Mouse (Mus musculus) embryonic facial prominence, embryonic 10.5 days (tissue): Measurements from ENCODE around the gene Pygl. TPM values are rescaled to one million over a fixed set of nuclear protein-coding genes. Genes with fewer than 3 reads are reported as not detected.

Source experiments
- DNase-seq: peaks from one replicate; pipeline ENCODE4 v3.0.0-alpha.2; 2017; ENCODE audit warnings: low spot score
- H3K27ac ChIP-seq: fragments of 300-500 bp; sonication (generic); replicated peaks from 2 replicates; pipeline ENCODE4 v1.5.1; 2016; ENCODE audit warnings: mild to moderate bottlenecking
- H3K27me3 ChIP-seq: fragments of 300-500 bp; sonication (generic); replicated peaks from 2 replicates; pipeline ENCODE4 v1.6.1; 2016; ENCODE audit warnings: low read depth, mild to moderate bottlenecking; ENCODE audit not compliant: poor library complexity, severe bottlenecking
- H3K36me3 ChIP-seq: fragments of 300-500 bp; sonication (generic); replicated peaks from 2 replicates; pipeline ENCODE4 v1.6.1; 2016; ENCODE audit warnings: mild to moderate bottlenecking, moderate library complexity
- H3K4me1 ChIP-seq: fragments of 300-500 bp; sonication (generic); 2 replicates; pipeline ENCODE4 v1.6.1; 2016
- H3K4me3 ChIP-seq: fragments of 300-500 bp; sonication (generic); 2 replicates; pipeline ENCODE4 v1.5.1; 2016; ENCODE audit warnings: mild to moderate bottlenecking, moderate library complexity
- H3K9me3 ChIP-seq: fragments of 300-500 bp; sonication (generic); 2 replicates; pipeline ENCODE4 v1.6.1; 2016; ENCODE audit warnings: mild to moderate bottlenecking
- WGBS: fragments of 180-500 bp; shearing (Covaris S2); methylation state at CpG from one replicate; pipeline ENCODE4 v1.1.7; 2016; 5-methylcytosine and 5-hydroxymethylcytosine counted together
- polyA plus RNA-seq: library from polyadenylated mRNA; unstranded; fragments of >200 nt; fragmentation: Nextera tagmentation; extraction: Ambion mirVana; gene quantifications from 2 replicates; pipeline ENCODE4 v1.2.1, GENCODE M21; 2016

Gene Pygl
- polyA plus RNA-seq: 8.4 and 8.6 TPM in 2 replicates

DNA sequence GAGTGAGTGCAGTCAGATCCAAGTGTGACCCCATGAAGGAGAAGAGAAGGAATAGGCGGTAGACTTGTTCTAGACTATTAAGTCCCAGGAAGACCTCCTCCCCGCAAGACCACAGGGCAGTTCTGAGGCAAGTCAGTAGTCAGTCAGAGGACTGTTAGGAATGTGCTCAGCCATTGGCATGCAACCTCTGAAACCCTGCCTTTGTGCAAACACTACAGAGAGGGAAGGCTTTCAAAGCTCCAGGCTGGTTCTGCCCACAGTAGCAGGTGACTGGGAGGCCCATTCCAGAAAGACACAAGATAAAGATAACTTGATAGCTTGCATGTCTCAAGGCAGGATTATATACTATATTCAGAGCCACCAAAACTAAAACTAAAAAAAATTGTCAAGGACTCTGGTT is at the start of gene Pygl:
TSS of gene Pygl (minus strand) at position 195 of the 400 bp plus-strand sequence.
- H3K27ac ChIP-seq: no peak within 1 kb of the TSS; the same call in 1 of the 2 replicates
- no peaks in the 10 kb centered on the region for H3K36me3 ChIP-seq
- no peak for DNase-seq
- H3K9me3 ChIP-seq: no peaks in the 10 kb centered on the region
- H3K4me1 ChIP-seq: peaks cover 35% of the 10 kb centered on the region
- H3K27me3 ChIP-seq: peaks cover 35% of the 10 kb centered on the region
- 73% methylated on average over 2 of the region's 2 CpGs for WGBS
- no peak within 1 kb of the TSS for H3K4me3 ChIP-seq

- H3K4me1 ChIP-seq: 0 out of 2 replicates have a peak, but pooled peaks cover 8% of the 10 kb centered on the region
- 94% methylated on average over 2 of the region's 2 CpGs for WGBS
- H3K27ac ChIP-seq: no peak overlapping the region
- DNase-seq: no peak
- no peaks in the 10 kb centered on the region for H3K9me3 ChIP-seq
- no peaks in the 10 kb centered on the region for H3K27me3 ChIP-seq
- no peaks in the 10 kb centered on the region for H3K36me3 ChIP-seq
- H3K4me3 ChIP-seq: no peak overlapping the region
Measured at GRCm38 (mm10) chr12:70280930-70281329, 49.6 kb upstream of the Pygl start.

- Histone ChIP-seq H3K4me1 (peaks cover 8% of the 10 kb centered on the region; the same call in 1 of the 2 replicates), H3K9me3 (no peaks in the 10 kb centered on the region), H3K27me3 (no peaks in the 10 kb centered on the region), H3K36me3 (no peaks in the 10 kb centered on the region), H3K4me3 (no peak overlapping the region), H3K27ac (no peak overlapping the region)
- 89% methylated on average over 10 of the region's 10 CpGs for WGBS
- DNase-seq: no peak
Measured at GRCm38 (mm10) chr12:70280381-70280780, 49.1 kb upstream of the Pygl start.

- Histone ChIP-seq H3K36me3 (no peaks in the 10 kb centered on the region), H3K4me1 (peaks cover 5% of the 10 kb centered on the region; the same call in 1 of the 2 replicates), H3K4me3 (no peak overlapping the region), H3K27me3 (no peaks in the 10 kb centered on the region), H3K9me3 (no peaks in the 10 kb centered on the region), H3K27ac (no peak overlapping the region)
- no peak for DNase-seq
- 76% methylated on average over 12 of the region's 12 CpGs for WGBS
Measured at GRCm38 (mm10) chr12:70277071-70277939, 46.0 kb upstream of the Pygl start.

DNA sequence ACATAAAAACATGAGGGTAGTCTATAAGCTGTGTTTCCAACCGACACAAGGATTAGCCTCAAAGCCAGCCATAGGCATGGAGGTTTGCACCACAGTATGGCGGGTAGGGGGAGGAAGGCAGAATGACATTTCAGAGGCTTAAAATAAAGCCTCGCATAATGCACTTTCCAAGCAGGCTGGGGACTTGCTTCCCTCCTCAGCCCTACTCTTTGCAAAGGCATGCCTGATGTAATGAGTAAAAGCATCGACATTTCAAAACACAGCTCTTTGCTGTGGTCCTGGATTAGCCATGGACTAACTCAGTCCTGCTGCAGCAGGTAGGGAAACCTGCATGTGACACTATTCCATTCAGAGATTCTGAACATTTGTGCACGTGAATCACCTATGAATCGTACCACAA is 38.4 kb upstream of the Pygl start:
- Histone ChIP-seq H3K9me3 (no peaks in the 10 kb centered on the region), H3K27me3 (no peaks in the 10 kb centered on the region), H3K36me3 (no peaks in the 10 kb centered on the region), H3K27ac (no peak overlapping the region), H3K4me1 (peaks cover 19% of the 10 kb centered on the region), H3K4me3 (no peak overlapping the region)
- 76% methylated on average over 6 of the region's 6 CpGs for WGBS
- no peak for DNase-seq

DNA sequence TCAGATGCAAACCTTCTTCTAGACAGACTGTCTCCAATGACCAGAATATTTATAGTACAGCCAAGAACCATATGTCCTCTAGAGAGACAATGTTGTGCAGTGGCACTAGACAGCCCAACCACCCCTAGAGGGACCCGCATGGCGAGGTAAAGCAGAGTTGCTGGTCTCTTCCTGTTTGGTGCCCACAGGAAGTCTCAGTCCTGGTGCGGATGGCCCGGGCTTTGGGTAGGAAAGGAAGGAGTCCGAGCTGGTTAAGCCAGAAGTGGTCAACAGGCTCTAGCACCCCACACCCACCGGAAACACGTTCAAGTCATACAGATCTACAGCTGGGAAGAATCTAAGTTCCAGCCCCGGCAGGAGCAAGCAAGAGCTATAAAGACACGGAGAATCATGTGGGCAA is 36.0 kb upstream of the Pygl start:
- Histone ChIP-seq H3K27ac (peak overlapping the region; percentile 44), H3K27me3 (0 out of 2 replicates have a peak, but pooled peaks cover 6% of the 10 kb centered on the region), H3K9me3 (no peaks in the 10 kb centered on the region), H3K4me3 (no peak overlapping the region), H3K36me3 (no peaks in the 10 kb centered on the region), H3K4me1 (peaks cover 35% of the 10 kb centered on the region)
- DNase-seq: no peak
- WGBS: 86% methylated on average over 9 of the region's 9 CpGs

GRCm38 (mm10) chr12:70266494-70266931 is 35.2 kb upstream of the Pygl start:
- DNase-seq: peak; percentile 56
- H3K36me3 ChIP-seq: no peaks in the 10 kb centered on the region
- H3K4me3 ChIP-seq: no peak overlapping the region
- no peaks in the 10 kb centered on the region for H3K9me3 ChIP-seq
- H3K27me3 ChIP-seq: 0 out of 2 replicates have a peak, but pooled peaks cover 12% of the 10 kb centered on the region
- WGBS: 33% methylated on average over 8 of the region's 8 CpGs
- H3K4me1 ChIP-seq: peaks cover 35% of the 10 kb centered on the region
- peak overlapping the region; percentile 44; the same call in 1 of the 2 replicates for H3K27ac ChIP-seq

- Histone ChIP-seq H3K36me3 (no peaks in the 10 kb centered on the region), H3K27me3 (peaks cover 18% of the 10 kb centered on the region; the same call in 1 of the 2 replicates), H3K4me3 (no peak overlapping the region), H3K4me1 (peaks cover 40% of the 10 kb centered on the region), H3K27ac (no peak overlapping the region), H3K9me3 (no peaks in the 10 kb centered on the region)
- WGBS: 25% methylated on average over 7 of the region's 7 CpGs
- DNase-seq: peak; percentile 42
Measured at GRCm38 (mm10) chr12:70263721-70264120, 32.4 kb upstream of the Pygl start.

GRCm38 (mm10) chr12:70262271-70262953 is 31.1 kb upstream of the Pygl start:
- peaks cover 33% of the 10 kb centered on the region for H3K4me1 ChIP-seq
- no peaks in the 10 kb centered on the region for H3K36me3 ChIP-seq
- 90% methylated on average over 17 of the region's 17 CpGs for WGBS
- no peak overlapping the region for H3K27ac ChIP-seq
- no peak for DNase-seq
- peaks cover 18% of the 10 kb centered on the region; the same call in 1 of the 2 replicates for H3K27me3 ChIP-seq
- H3K9me3 ChIP-seq: no peaks in the 10 kb centered on the region
- no peak overlapping the region for H3K4me3 ChIP-seq

GRCm38 (mm10) chr12:70251210-70251884 is 20.1 kb upstream of the Pygl start:
- no peaks in the 10 kb centered on the region for H3K9me3 ChIP-seq
- H3K27ac ChIP-seq: peak overlapping the region; percentile 72
- peaks cover 43% of the 10 kb centered on the region for H3K4me1 ChIP-seq
- peak; percentile 24 for DNase-seq
- H3K4me3 ChIP-seq: no peak overlapping the region
- 65% methylated on average over 15 of the region's 15 CpGs for whole genome bisulfite sequencing
- H3K27me3 ChIP-seq: 0 out of 2 replicates have a peak, but pooled peaks cover 6% of the 10 kb centered on the region
- no peaks in the 10 kb centered on the region for H3K36me3 ChIP-seq

DNA sequence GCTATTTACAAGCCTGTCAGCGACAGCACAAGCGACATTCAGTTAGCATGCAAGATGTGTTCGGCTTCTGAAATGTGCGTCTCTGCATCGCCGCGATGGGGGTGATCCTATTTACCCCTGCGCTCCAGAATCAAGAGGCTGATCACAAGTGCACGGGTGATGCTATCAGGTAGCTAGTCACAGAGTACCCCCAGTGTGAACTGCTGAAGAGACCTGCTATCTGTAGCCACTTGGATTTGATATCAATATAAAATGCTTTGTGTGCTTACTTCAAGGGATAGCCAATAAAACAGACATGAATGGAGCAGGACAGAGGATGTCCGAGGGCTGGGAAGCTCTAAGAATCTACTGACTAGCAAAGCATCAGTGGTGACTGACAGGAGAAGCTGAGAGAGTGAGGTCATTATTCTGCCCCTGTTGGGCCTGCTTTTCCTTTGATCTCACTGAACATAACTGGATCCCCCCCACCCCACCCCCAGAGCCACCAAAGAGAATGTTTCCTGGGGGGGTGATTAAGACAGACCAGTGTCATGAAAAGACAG is 18.4 kb upstream of the Pygl start:
- H3K27ac ChIP-seq: no peak overlapping the region

More for the DNA sequence above, 18.4 kb upstream of the Pygl start:
- Histone ChIP-seq H3K4me1 (peaks cover 45% of the 10 kb centered on the region), H3K36me3 (no peaks in the 10 kb centered on the region), H3K27me3 (0 out of 2 replicates have a peak, but pooled peaks cover 6% of the 10 kb centered on the region), H3K4me3 (no peak overlapping the region), H3K9me3 (no peaks in the 10 kb centered on the region)
- no peak for DNase-seq
- WGBS: 88% methylated on average over 10 of the region's 10 CpGs
